8 mouse cellular contexts compared by ENCODE assay signal in the genomic region with DNA sequence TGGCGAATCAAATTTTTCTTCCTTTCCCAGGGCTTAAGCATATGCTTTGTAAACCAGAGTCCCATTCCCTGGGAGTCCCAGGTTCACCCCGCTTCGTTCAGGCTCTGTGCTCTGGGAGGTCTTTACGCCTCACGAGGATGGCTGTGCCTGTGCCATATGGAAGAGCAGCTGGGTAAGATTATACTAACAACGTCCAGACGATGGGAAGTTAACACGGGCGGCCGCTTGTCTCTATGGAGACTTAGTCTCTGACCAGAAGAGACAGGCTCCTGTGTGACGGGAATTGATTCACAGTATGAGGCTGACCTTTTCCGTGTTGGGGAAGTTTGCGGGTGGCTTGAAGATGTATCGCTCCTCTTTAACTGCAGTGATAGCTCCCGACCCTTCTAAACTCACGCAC.
DNase-seq lines count a peak whose midpoint lies in the region; ATAC-seq lines count a peak whose summit lies in the region.

No protein-coding gene starts in this region.

- H3K36me3 ChIP-seq in hindbrain, embryonic 16.5 days (ENCODE audit: control insufficient read depth, insufficient read depth, low read length), result no peaks in the 10 kb centered on the region
- H3K36me3 ChIP-seq in neural tube, embryonic 14.5 days (ENCODE audit: control insufficient read depth, insufficient read depth, low read length), result no peaks in the 10 kb centered on the region

- peaks cover 4% of the 10 kb centered on the region for H3K4me1 ChIP-seq in hindbrain, embryonic 16.5 days (ENCODE audit: control insufficient read depth, insufficient read depth, low read depth, low read length)
- no peaks in the 10 kb centered on the region for H3K4me1 ChIP-seq in neural tube, embryonic 14.5 days (ENCODE audit: control insufficient read depth, insufficient read depth, low read length)

- intact Hi-C loops in left cerebral cortex, postnatal 4 days (cut with DNase I), result no loop called here

- no peak overlapping the region for H3K9ac ChIP-seq in hindbrain, embryonic 16.5 days (ENCODE audit: low read depth, low read length)
- H3K9ac ChIP-seq in neural tube, embryonic 14.5 days (replicated peaks; ENCODE audit: low read depth, low read length), result no peak overlapping the region

- peak; percentile 90 for ATAC-seq in hindbrain, embryonic 16.5 days
- ATAC-seq in neural tube, embryonic 14.5 days (ENCODE audit: low read depth), result peak; percentile 17; the same call in 1 of the 2 replicates

- H3K4me3 ChIP-seq in hindbrain, embryonic 16.5 days (ENCODE audit: low read length), result no peak overlapping the region
- H3K4me3 ChIP-seq in neural tube, embryonic 14.5 days (ENCODE audit: low read depth, low read length), result no peak overlapping the region

- 35% methylated on average over 16 of the region's 16 CpGs for WGBS in hindbrain, embryonic 16.5 days
- 38% methylated on average over 16 of the region's 16 CpGs for WGBS in neural tube, embryonic 14.5 days

- no peaks in the 10 kb centered on the region for H3K27me3 ChIP-seq in hindbrain, embryonic 16.5 days (replicated peaks; ENCODE audit: control insufficient read depth, insufficient read depth, low read length)
- H3K27me3 ChIP-seq in neural tube, embryonic 14.5 days (ENCODE audit: control insufficient read depth, insufficient read depth, low read length), result no peaks in the 10 kb centered on the region

- no peak overlapping the region for H3K27ac ChIP-seq in hindbrain, embryonic 16.5 days (ENCODE audit: low read depth, low read length)
- H3K27ac ChIP-seq in neural tube, embryonic 14.5 days (ENCODE audit: low read depth, low read length), result no peak overlapping the region

- DNase-seq in left cerebral cortex, postnatal 4 days, result peak; percentile 88
- DNase-seq in left cerebral cortex, adult 8-10 months (ENCODE audit: low spot score in 2 of 2), result no peak
- peak; percentile 84 for DNase-seq in embryo, embryonic 10.5 days (ENCODE audit: low spot score)
- DNase-seq in thymus, postnatal 14 days, result no peak
- DNase-seq in spleen, postnatal 10 days (ENCODE audit: low spot score in 2 of 2), result no peak
- no peak for DNase-seq in lung, adult 18-20 months

- no peaks in the 10 kb centered on the region for H3K9me3 ChIP-seq in hindbrain, embryonic 16.5 days (ENCODE audit: control insufficient read depth, low read length)
- H3K9me3 ChIP-seq in neural tube, embryonic 14.5 days (ENCODE audit: control insufficient read depth, low read length), result no peaks in the 10 kb centered on the region

- peak overlapping the region; percentile 39 for H3K4me2 ChIP-seq in hindbrain, embryonic 16.5 days (ENCODE audit: low read length)
- peak overlapping the region; percentile 27 for H3K4me2 ChIP-seq in neural tube, embryonic 14.5 days (ENCODE audit: low read depth, low read length)

Comparison
In these comparisons a context has a peak if more than half of its experiments do, and no peak if none do; other contexts are left out.
1. DNase-seq: peak in left cerebral cortex, postnatal 4 days (single experiment) and embryo, embryonic 10.5 days (single experiment); none in left cerebral cortex, adult 8-10 months (0 of 2), thymus, postnatal 14 days (single experiment), spleen, postnatal 10 days (0 of 2) and lung, adult 18-20 months (0 of 2).